ENCODE assay signal across 10 mouse cellular contexts in the genomic region with DNA sequence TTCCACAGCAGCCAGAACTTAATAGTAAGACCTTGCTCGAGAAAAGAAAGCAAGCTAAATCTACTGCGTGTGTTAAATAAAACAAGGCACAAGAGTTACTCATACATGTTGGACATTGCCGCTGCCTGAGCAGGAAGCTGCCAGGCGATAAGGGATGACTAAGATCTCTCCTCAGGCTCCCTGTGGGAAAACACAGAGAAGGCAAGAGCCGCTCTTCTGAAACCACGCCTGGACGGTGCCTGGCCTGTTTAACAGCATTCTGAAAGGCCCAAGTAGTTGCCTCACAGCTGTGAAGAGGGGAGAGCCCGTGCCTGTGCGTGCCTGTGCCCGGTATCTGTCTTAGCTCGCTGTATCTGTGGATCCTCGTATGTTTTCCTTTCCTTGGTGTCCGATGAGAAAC. TPM values are rescaled to one million over a fixed set of nuclear protein-coding genes. Genes with fewer than 3 reads are reported as not detected.
A peak's percentile ranks its signal among the peaks of the same experiment; 100 is the strongest.
DNase-seq lines count a peak whose midpoint lies in the region; ATAC-seq lines count a peak whose summit lies in the region.
"Had no signal": no experiment of that assay in that cellular context is flagged by ENCODE, and none has a peak within 500 bp of the region (broad histone marks: within the 10 kb centered on the region; RNA-seq: fewer than 3 reads in every experiment).

No protein-coding gene starts in this region.

- H3K27me3 ChIP-seq in heart, embryonic 12.5 days (replicated peaks) = no peaks in the 10 kb centered on the region
- no peaks in the 10 kb centered on the region for H3K27me3 ChIP-seq in forebrain, embryonic 14.5 days (replicated peaks; ENCODE audit: control insufficient read depth, insufficient read depth, low read length)
- no peaks in the 10 kb centered on the region for H3K27me3 ChIP-seq in midbrain, embryonic 10.5 days (ENCODE audit: low read depth, poor library complexity, severe bottlenecking)

- H3K36me3 ChIP-seq in heart, embryonic 12.5 days = no peaks in the 10 kb centered on the region
- H3K36me3 ChIP-seq in forebrain, embryonic 14.5 days (ENCODE audit: control insufficient read depth, insufficient read depth, low read length) = no peaks in the 10 kb centered on the region
- no peaks in the 10 kb centered on the region for H3K36me3 ChIP-seq in midbrain, embryonic 10.5 days

- H3K4me2 ChIP-seq in heart, embryonic 12.5 days = peak overlapping the region; percentile 40
- no peak overlapping the region for H3K4me2 ChIP-seq in forebrain, embryonic 14.5 days (ENCODE audit: low read length)

- DNase-seq in gastrocnemius, postnatal 14 days = peak; percentile 26
- DNase-seq in gastrocnemius, postnatal 4 days (ENCODE audit: low spot score in 2 of 2) = no peak
- DNase-seq in adrenal gland, adult 18-20 months (ENCODE audit: low spot score in 2 of 2) = peak; percentile 21 to 29
- DNase-seq in lung, postnatal 14 days = peak; percentile 65
- DNase-seq in embryo, embryonic 10 days (ENCODE audit: low spot score) = no peak
- no peak for DNase-seq in forebrain, embryonic 14.5 days (ENCODE audit: low spot score)
- no peak for DNase-seq in midbrain, embryonic 10.5 days (ENCODE audit: low spot score)
- DNase-seq: cerebellum, adult 2 months had no signal

- intact Hi-C loops in gastrocnemius, postnatal 14 days (cut with DNase I; ENCODE audit: low total_unique reads) = no loop called here

- peak; percentile 67; the same call in 1 of the 2 replicates for ATAC-seq in heart, embryonic 12.5 days (ENCODE audit: insufficient number of reproducible peaks, low FRiP score)
- no peak for ATAC-seq in forebrain, embryonic 14.5 days

- peak overlapping the region; percentile 24; the same call in 1 of the 2 replicates for H3K9ac ChIP-seq in heart, embryonic 12.5 days
- no peak overlapping the region for H3K9ac ChIP-seq in forebrain, embryonic 14.5 days (ENCODE audit: low read length)

- whole genome bisulfite sequencing in heart, embryonic 12.5 days = 20% methylated on average over 13 of the region's 13 CpGs
- 89% methylated on average over 13 of the region's 13 CpGs for WGBS in forebrain, embryonic 14.5 days
- 83% methylated on average over 13 of the region's 13 CpGs for WGBS in midbrain, embryonic 10.5 days

- H3K4me3 ChIP-seq in heart, embryonic 12.5 days = no peak overlapping the region
- no peak overlapping the region for H3K4me3 ChIP-seq in forebrain, embryonic 14.5 days (ENCODE audit: low read depth, low read length)
- H3K4me3 ChIP-seq in midbrain, embryonic 10.5 days = no peak overlapping the region

- peaks cover 58% of the 10 kb centered on the region for H3K4me1 ChIP-seq in heart, embryonic 12.5 days (replicated peaks)
- H3K4me1 ChIP-seq in forebrain, embryonic 14.5 days (ENCODE audit: control insufficient read depth, insufficient read depth, low read length) = no peaks in the 10 kb centered on the region
- peaks cover 6% of the 10 kb centered on the region; the same call in 1 of the 2 replicates for H3K4me1 ChIP-seq in midbrain, embryonic 10.5 days

- 0 out of 2 replicates have a peak, but pooled peaks cover 9% of the 10 kb centered on the region for H3K9me3 ChIP-seq in heart, embryonic 12.5 days (replicated peaks)
- H3K9me3 ChIP-seq in forebrain, embryonic 14.5 days (replicated peaks; ENCODE audit: control insufficient read depth, low read length) = no peaks in the 10 kb centered on the region
- H3K9me3 ChIP-seq in midbrain, embryonic 10.5 days (replicated peaks) = no peaks in the 10 kb centered on the region

- peak overlapping the region; percentile 55 for H3K27ac ChIP-seq in heart, embryonic 12.5 days (ENCODE audit: poor library complexity, severe bottlenecking)
- H3K27ac ChIP-seq in forebrain, embryonic 14.5 days (ENCODE audit: low read depth, low read length) = no peak overlapping the region
- H3K27ac ChIP-seq in midbrain, embryonic 10.5 days (replicated peaks) = no peak overlapping the region
- H3K27ac ChIP-seq: kidney, postnatal 0 days had no signal

RNA-seq across cellular contexts. Expression of a gene that starts 17.2 kb away (rescaled TPM):
- 10 to 100 TPM; 43.7 to 49.2 TPM for total RNA-seq in gastrocnemius, postnatal 14 days (2021)
- 10 to 100 TPM; 76.5 to 84.8 TPM for total RNA-seq in gastrocnemius, postnatal 4 days (2021)
- 100 to 1,000 TPM; 169 to 187 TPM for total RNA-seq in adrenal gland, adult 18-20 months (2021)
- 164 and 168 TPM in 2 replicates for polyA plus RNA-seq in heart, embryonic 12.5 days (2016; fragmentation: Nextera tagmentation; extraction: Ambion mirVana)
- polyA plus RNA-seq in forebrain, embryonic 14.5 days (2014; fragmentation: Nextera tagmentation; extraction: Ambion mirVana) = 143 and 163 TPM in 2 replicates
- polyA plus RNA-seq in midbrain, embryonic 10.5 days (2016; fragmentation: Nextera tagmentation; extraction: Ambion mirVana) = 175 and 184 TPM in 2 replicates

Comparison
In these comparisons a context has a peak if more than half of its experiments do, and no peak if none do; other contexts are left out.
1. DNase-seq: peak in gastrocnemius, postnatal 14 days (single experiment), adrenal gland, adult 18-20 months (2 of 2) and lung, postnatal 14 days (single experiment); none in gastrocnemius, postnatal 4 days (0 of 2), embryo, embryonic 10 days (single experiment), forebrain, embryonic 14.5 days (single experiment) and midbrain, embryonic 10.5 days (single experiment).